Mouse (Mus musculus) adrenal gland (tissue): Measurements from ENCODE around the gene Atp6v0b.

ENCODE experiments used
- intact Hi-C: fragments of 180-260 bp; cut with DNase I; formaldehyde crosslinking; loops from one replicate; pipeline ENCODE4 v1.15.1; 2025
- long read RNA-seq, 2 experiments: library from polyadenylated mRNA; unstranded; transcript quantifications; one replicate each; pipeline ENCODE4 v2.0.0; 2020; ENCODE audit warnings: borderline replicate concordance in 1 of 2; ENCODE audit not compliant: insufficient replicate concordance in 1 of 2

The Atp6v0b gene
- long read RNA-seq, experiment 1, transcript Atp6v0b-201 (8 exons, 1,000 nt), result major isoform, 274 of 323 reads
- long read RNA-seq, experiment 1, partial matches to known transcripts, result 25 of 323 reads
- long read RNA-seq, experiment 1, other reads (novel, unspliced or antisense), result 24 of 323 reads
- long read RNA-seq, experiment 2, transcript Atp6v0b-201 (8 exons, 1,000 nt), result major isoform, 372 of 461 reads
- long read RNA-seq, experiment 2, partial matches to known transcripts, result 66 of 461 reads
- long read RNA-seq, experiment 2, other reads (novel, unspliced or antisense), result 23 of 461 reads

GRCm38 (mm10) chr4:117887133-117887532 lies at the start of gene Atp6v0b:
Atp6v0b (minus strand) TSS chr4:117887333.
- intact Hi-C loops, result no loop called here

GRCm38 (mm10) chr4:117934081-117934480 lies 46.9 kb upstream of the Atp6v0b start:
- intact Hi-C loops, result no loop called here

GRCm38 (mm10) chr4:117933248-117933647 lies 46.1 kb upstream of the Atp6v0b start:
- intact Hi-C loops, result no loop called here

GRCm38 (mm10) chr4:117929391-117929881 lies 42.3 kb upstream of the Atp6v0b start, which contains the start of gene Artn:
Artn (minus strand) TSS chr4:117929763.
- intact Hi-C loops, result loop anchor here (2.0 kb wide), 1 partner anchor 155 kb away; no protein-coding TSS in a partner anchor

GRCm38 (mm10) chr4:117928699-117929241 lies 41.6 kb upstream of the Atp6v0b start:
- intact Hi-C loops, result loop anchor here (2.0 kb wide), 1 partner anchor 156 kb away; no protein-coding TSS in a partner anchor

GRCm38 (mm10) chr4:117928234-117928633 lies 41.1 kb upstream of the Atp6v0b start:
- intact Hi-C loops, result loop anchor here (2.0 kb wide), 1 partner anchor 157 kb away; no protein-coding TSS in a partner anchor

GRCm38 (mm10) chr4:117926545-117927482 lies 39.7 kb upstream of the Atp6v0b start:
- intact Hi-C loops, result no loop called here

GRCm38 (mm10) chr4:117924916-117925315 lies 37.8 kb upstream of the Atp6v0b start:
- intact Hi-C loops, result loop anchor here (5.0 kb wide), 1 partner anchor 98 kb away; no protein-coding TSS in a partner anchor

GRCm38 (mm10) chr4:117923450-117923849 lies 36.3 kb upstream of the Atp6v0b start:
- intact Hi-C loops, result loop anchor here (5.0 kb wide), 1 partner anchor 96 kb away; no protein-coding TSS in a partner anchor

- intact Hi-C loops, result loop anchor here (5.0 kb wide), 1 partner anchor 94 kb away; no protein-coding TSS in a partner anchor
These were observed 34.2 kb upstream of the Atp6v0b start for GRCm38 (mm10) chr4:117921358-117921757.

GRCm38 (mm10) chr4:117918762-117919161 lies 31.6 kb upstream of the Atp6v0b start:
- intact Hi-C loops, result no loop called here

- intact Hi-C loops, result no loop called here
These were observed 31.1 kb upstream of the Atp6v0b start for GRCm38 (mm10) chr4:117918261-117918660.

- intact Hi-C loops, result no loop called here
These were observed 30.7 kb upstream of the Atp6v0b start for GRCm38 (mm10) chr4:117917847-117918246.

GRCm38 (mm10) chr4:117917402-117917801 lies 30.3 kb upstream of the Atp6v0b start:
- intact Hi-C loops, result no loop called here

GRCm38 (mm10) chr4:117916386-117916785 lies 29.3 kb upstream of the Atp6v0b start:
- intact Hi-C loops, result no loop called here

- intact Hi-C loops, result no loop called here
These were observed 28.5 kb upstream of the Atp6v0b start for GRCm38 (mm10) chr4:117915489-117916105.

GRCm38 (mm10) chr4:117914591-117915442 lies 27.7 kb upstream of the Atp6v0b start, which contains the start of gene Ipo13:
Ipo13 (minus strand) TSS chr4:117914999.
- intact Hi-C loops, result no loop called here

- intact Hi-C loops, result no loop called here
These were observed 26.9 kb upstream of the Atp6v0b start for GRCm38 (mm10) chr4:117914031-117914430.

GRCm38 (mm10) chr4:117913421-117913820 lies 26.3 kb upstream of the Atp6v0b start:
- intact Hi-C loops, result no loop called here
